Mouse (Mus musculus): Measurements from ENCODE around the gene Agl. TPM values are rescaled to one million over a fixed set of nuclear protein-coding genes. Genes with fewer than 3 reads are reported as not detected.

Gene Agl
- polyA plus RNA-seq, 1 experiment from 2014 or later, result 9.0 TPM

DNA sequence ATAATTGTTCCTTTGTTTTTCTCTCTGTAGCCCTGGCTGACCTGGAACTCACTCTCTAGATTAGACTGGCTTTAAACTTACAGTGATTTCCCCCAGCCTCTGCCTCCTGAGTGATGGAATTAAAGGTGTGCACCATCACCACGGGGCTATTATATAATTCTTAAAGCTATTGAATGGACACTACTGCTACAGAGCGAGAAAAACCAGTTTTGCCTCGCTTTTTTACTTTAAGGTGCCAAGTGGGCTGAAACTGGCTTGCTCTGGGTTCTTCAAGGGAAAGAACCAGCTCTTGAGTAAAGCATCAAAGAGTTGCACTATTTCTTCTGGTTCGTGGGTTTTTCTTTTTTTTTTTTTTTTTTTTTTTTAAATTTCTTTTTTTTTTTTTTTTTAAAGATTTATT lies 85.0 kb downstream of the Agl start:
- DNase-seq (ENCODE audit: low spot score), result no peak
- WGBS, result 82% methylated on average over 4 of the region's 4 CpGs
- Histone ChIP-seq H3K9me3 (replicated peaks) (no peaks in the 10 kb centered on the region), H3K4me1 (0 out of 2 replicates have a peak, but pooled peaks cover 3% of the 10 kb centered on the region), H3K27ac (replicated peaks) (no peak overlapping the region), H3K36me3 (no peaks in the 10 kb centered on the region), H3K27me3 (ENCODE audit: low read depth, poor library complexity, severe bottlenecking) (no peaks in the 10 kb centered on the region), H3K4me3 (no peak overlapping the region)

DNA sequence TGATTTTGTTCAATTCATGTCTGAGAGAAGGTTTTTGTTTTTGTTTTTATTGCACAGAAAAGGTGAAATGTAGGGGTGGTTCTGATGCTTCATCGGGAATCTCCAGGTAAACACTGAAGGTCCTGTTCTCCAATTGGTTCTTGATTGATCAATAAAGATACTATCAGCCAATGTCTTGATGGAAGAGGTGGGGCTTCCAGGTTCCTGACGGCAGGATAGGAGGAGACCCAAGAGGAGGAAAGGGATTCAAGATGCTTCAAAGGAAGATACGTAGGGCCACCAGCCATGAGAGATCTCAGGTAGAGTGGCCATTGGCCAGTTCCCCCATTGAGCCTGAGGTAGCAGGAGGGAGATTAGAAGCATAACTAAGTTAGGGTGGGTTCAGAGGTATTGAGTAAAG lies 89.0 kb downstream of the Agl start:
- H3K4me3 ChIP-seq, result no peak overlapping the region
- 0 out of 2 replicates have a peak, but pooled peaks cover under 1% of the 10 kb centered on the region for H3K4me1 ChIP-seq
- H3K27me3 ChIP-seq (ENCODE audit: low read depth, poor library complexity, severe bottlenecking), result peaks cover under 1% of the 10 kb centered on the region; the same call in 1 of the 2 replicates
- H3K27ac ChIP-seq (replicated peaks), result no peak overlapping the region
- no peaks in the 10 kb centered on the region for H3K9me3 ChIP-seq (replicated peaks)
- DNase-seq (ENCODE audit: low spot score), result no peak
- 70% methylated on average over 3 of the region's 3 CpGs for whole genome bisulfite sequencing
- H3K36me3 ChIP-seq, result no peaks in the 10 kb centered on the region

DNA sequence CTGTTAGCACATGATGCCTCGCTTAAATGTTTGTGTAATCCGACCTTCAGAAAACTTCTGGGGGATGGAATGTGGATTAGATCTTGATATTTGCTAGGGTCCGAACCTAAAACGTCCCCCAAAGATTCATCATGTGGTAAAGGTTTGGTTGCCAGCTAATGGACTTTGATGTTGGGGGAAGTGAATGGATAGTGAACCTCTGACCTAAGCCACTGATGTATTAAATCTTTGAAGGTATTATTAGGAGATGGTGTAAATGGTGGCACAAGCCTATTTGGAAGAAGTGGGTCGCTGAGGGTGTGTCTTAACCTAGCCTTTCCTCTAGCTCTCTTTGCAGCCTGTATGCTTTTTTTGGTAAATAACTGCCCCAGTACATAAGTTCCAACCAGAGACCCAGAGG lies 94.9 kb downstream of the Agl start:
- WGBS, result 33% methylated on average over 5 of the region's 5 CpGs
- peak overlapping the region; percentile 97 for H3K4me3 ChIP-seq
- no peak for DNase-seq (ENCODE audit: low spot score)

DNA sequence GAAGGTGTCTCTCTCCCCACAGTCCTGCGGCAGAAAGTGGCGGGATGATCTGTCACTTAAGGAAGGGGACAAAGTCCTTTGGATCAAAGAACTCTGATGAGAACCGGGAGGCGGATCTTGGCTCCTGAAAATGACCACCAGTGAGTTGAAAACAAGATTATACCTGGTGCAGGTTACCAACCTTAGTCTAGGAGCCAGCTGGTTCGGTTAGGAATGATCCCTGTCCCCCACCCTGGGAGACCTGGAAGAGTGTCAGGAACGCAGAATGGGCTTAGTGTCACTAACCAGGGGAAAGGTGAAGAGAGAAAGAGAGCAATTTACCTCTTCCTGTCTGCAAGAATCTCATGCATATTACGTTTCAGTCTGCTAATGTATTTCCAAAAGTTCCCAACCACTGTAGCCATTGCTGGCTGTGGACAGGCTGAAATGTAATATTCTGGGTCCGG lies 95.5 kb downstream of the Agl start, which contains the start of gene Slc35a3:
Slc35a3 (minus strand) TSS at position 396 of the 446 bp plus-strand sequence.
- Histone ChIP-seq H3K4me3 (peak within 1 kb of the TSS; percentile 97), H3K27ac (replicated peaks) (peak within 1 kb of the TSS; percentile 90), H3K9me3 (replicated peaks) (no peaks in the 10 kb centered on the region), H3K4me1 (peaks cover 17% of the 10 kb centered on the region), H3K36me3 (no peaks in the 10 kb centered on the region), H3K27me3 (ENCODE audit: low read depth, poor library complexity, severe bottlenecking) (peaks cover 17% of the 10 kb centered on the region)
- DNase-seq (ENCODE audit: low spot score), result no peak
- 3% methylated on average over 8 of the region's 8 CpGs for WGBS

More for the DNA sequence above, 94.9 kb downstream of the Agl start:
- no peaks in the 10 kb centered on the region for H3K9me3 ChIP-seq (replicated peaks)
- peaks cover 17% of the 10 kb centered on the region for H3K27me3 ChIP-seq (ENCODE audit: low read depth, poor library complexity, severe bottlenecking)
- H3K36me3 ChIP-seq, result no peaks in the 10 kb centered on the region
- peaks cover 17% of the 10 kb centered on the region for H3K4me1 ChIP-seq
- no peak overlapping the region for H3K27ac ChIP-seq (replicated peaks)

DNA sequence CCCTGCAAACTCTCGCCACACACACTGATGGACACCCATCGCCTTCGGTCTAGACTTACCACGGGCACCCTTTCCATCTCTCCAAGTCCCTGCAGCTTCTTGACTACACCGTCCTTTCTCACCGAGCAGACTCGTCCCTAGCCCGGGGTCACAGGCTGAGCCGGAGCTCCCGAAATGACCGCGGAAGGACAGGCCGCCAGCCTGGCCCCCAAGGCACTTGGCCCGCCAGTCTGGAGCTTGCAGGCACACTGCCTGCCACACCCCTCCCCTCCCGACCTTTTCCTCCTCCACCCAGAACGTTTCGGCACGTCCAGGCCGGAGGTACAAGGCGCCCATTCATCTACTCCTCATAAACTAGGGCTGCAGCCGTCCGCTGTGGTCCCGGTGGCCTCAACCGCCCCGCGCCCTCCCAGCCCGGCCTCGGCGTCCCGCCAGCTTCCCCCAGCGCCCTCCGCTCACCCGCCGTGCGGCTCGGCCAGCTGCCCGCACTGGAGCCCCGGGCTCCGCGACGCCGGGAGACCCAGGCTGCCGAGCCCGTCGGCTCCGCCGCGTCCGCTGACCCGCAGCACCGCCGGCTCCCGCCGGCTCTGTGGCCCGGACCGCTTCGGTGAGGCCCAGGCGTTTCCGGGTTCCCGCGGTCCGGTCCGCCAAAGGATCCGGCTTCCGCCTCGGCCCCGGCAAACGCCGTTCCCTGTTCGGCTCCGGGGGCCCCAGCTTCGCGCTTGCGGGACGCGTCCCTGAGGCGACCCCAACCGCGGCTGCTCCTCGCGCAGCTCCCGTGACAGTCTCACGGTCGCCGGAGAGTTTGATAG lies 96.1 kb downstream of the Agl start:
- peaks cover 17% of the 10 kb centered on the region for H3K27me3 ChIP-seq (ENCODE audit: low read depth, poor library complexity, severe bottlenecking)
- peak; percentile 77 for DNase-seq (ENCODE audit: low spot score)
- under 1% methylated on average over 85 of the region's 85 CpGs for WGBS

DNA sequence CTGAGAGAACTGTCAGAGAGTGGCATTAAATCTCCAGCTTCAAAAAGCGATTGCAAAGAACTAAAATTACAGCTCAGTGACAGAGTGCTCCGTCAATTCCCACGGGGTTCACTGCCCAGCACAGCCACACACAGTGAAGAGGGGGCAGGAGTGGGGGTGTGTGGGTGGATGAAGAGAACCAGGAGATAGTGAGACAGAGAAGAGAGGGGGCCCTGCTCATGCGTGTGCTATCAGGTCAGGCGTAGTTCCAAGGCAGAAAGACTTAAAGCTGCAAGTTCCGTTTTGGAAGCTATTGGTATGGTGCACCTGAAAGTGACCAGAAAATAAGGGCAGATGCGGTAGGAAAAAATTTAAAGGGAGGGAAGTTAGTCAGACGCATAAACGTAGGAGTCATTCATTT lies 97.0 kb downstream of the Agl start:
- peak overlapping the region; percentile 97 for H3K4me3 ChIP-seq
- no peaks in the 10 kb centered on the region for H3K9me3 ChIP-seq (replicated peaks)
- DNase-seq (ENCODE audit: low spot score), result no peak
- peaks cover 17% of the 10 kb centered on the region for H3K27me3 ChIP-seq (ENCODE audit: low read depth, poor library complexity, severe bottlenecking)
- 63% methylated on average over 9 of the region's 9 CpGs for WGBS
- no peaks in the 10 kb centered on the region for H3K36me3 ChIP-seq
- no peak overlapping the region for H3K27ac ChIP-seq (replicated peaks)
- peaks cover 17% of the 10 kb centered on the region for H3K4me1 ChIP-seq

More for the DNA sequence above, 96.1 kb downstream of the Agl start:
- peak overlapping the region; percentile 90 for H3K27ac ChIP-seq (replicated peaks)
- no peaks in the 10 kb centered on the region for H3K9me3 ChIP-seq (replicated peaks)
- no peaks in the 10 kb centered on the region for H3K36me3 ChIP-seq
- peaks cover 17% of the 10 kb centered on the region for H3K4me1 ChIP-seq
- peak overlapping the region; percentile 97 for H3K4me3 ChIP-seq

DNA sequence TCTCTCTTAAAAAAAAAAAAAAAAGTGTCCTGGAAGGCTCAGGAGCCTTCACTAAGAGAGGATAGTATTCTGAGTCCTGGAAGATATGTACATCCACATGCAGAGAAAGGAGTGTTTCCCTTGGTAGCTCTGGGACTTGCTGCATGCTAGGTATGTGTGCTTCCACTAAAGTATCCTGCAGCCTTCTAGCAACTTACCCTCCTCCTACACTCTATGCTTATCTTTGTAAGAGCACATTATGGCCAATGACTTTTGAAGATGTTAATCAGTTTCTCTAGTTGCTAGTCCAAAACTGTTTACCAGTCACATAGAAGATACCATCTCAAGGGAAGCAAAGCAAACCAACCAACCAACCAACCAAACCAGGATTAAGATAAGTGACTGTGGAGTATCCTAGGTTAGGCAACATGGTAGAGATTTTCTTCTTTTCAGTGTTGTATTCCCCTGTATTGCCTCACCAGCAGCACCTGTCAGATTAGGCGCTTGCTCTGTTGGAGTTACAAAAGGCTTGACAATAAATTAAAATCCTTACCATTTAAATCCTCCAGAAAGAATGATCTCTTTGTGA lies 102.2 kb downstream of the Agl start:
- no peak for DNase-seq (ENCODE audit: low spot score)
- Histone ChIP-seq H3K27ac (replicated peaks) (no peak overlapping the region), H3K27me3 (ENCODE audit: low read depth, poor library complexity, severe bottlenecking) (no peaks in the 10 kb centered on the region), H3K4me3 (no peak overlapping the region), H3K36me3 (no peaks in the 10 kb centered on the region; the same call in 1 of the 2 replicates), H3K4me1 (peaks cover under 1% of the 10 kb centered on the region; the same call in 1 of the 2 replicates), H3K9me3 (replicated peaks) (no peaks in the 10 kb centered on the region)
- 90% methylated on average over 1 of the region's 1 CpGs for WGBS

DNA sequence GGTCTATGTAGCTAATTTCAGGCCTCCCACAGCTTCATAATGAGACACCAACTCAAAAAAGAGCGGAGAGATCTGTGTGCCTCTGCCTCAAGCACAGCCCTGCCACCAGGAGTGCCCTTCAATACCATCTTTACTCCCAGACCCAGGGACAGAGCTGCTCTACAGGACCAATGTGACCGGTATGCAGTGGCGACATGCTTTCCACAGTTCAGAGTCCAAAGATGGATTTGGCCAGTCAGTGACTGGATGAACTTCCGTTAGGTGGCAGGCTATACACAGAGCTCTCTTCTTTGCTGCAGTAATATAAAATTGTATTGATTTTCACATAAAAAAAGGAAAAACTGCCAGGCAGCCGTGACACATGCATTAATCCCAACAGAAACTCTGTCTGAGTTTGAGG lies 104.1 kb downstream of the Agl start:
- DNase-seq (ENCODE audit: low spot score), result no peak
- no peaks in the 10 kb centered on the region for H3K27me3 ChIP-seq (ENCODE audit: low read depth, poor library complexity, severe bottlenecking)
- 91% methylated on average over 5 of the region's 5 CpGs for whole genome bisulfite sequencing
- H3K36me3 ChIP-seq, result no peaks in the 10 kb centered on the region; the same call in 1 of the 2 replicates
- no peaks in the 10 kb centered on the region for H3K9me3 ChIP-seq (replicated peaks)
- H3K4me3 ChIP-seq, result no peak overlapping the region
- no peaks in the 10 kb centered on the region for H3K4me1 ChIP-seq
- H3K27ac ChIP-seq (replicated peaks), result no peak overlapping the region

DNA sequence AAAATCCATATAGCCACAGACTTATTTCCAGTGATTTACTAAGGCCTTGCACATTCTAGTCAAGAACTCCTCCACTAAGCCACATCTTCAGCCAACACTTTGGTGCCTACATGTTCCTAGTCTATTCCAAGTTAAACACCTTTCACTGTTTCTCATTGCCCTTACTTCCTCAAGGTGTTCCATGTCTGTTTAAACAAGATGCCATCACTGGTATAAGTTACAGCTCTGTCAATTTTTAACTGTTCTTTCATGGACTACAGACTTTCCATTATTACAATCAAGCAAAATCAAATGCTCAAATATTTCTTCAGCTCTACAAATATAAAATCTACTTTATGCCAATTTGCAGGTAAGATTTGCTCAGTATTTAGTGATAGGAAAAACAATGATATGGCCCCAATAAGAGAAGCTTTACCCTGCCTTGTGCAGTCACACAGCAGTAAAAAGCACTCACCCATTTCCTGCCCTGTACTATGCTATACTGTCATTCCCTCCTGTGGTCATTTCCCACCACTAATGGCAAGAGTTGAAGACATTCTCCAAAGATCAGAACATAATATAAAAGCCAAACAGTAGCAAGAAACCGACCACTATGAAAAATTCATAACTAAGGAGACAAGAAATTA lies 105.2 kb downstream of the Agl start:
- Histone ChIP-seq H3K27me3 (ENCODE audit: low read depth, poor library complexity, severe bottlenecking) (no peaks in the 10 kb centered on the region), H3K9me3 (replicated peaks) (no peaks in the 10 kb centered on the region), H3K4me3 (no peak overlapping the region), H3K4me1 (no peaks in the 10 kb centered on the region), H3K36me3 (no peaks in the 10 kb centered on the region; the same call in 1 of the 2 replicates), H3K27ac (replicated peaks) (no peak overlapping the region)
- 93% methylated on average over 1 of the region's 1 CpGs for WGBS
- DNase-seq (ENCODE audit: low spot score), result no peak

DNA sequence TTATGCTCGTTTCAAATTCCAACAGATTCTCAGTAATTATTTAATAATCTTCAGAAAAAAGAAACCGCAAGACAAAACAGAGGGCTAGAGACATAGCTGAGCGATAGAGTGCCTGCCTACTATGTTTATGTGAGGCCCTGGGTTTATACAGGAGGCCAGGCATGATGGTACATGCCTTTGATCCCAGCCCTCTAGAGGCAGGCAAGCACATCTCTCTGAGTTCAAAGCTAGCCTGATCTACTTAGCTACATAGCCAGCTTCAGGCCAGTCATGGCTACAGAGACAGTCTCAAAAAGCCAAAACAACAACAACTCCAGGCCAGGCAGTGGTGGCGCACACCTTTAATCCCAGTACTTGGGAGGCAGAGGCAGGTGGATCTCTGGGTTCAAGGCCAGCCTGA lies 106.4 kb downstream of the Agl start:
- Histone ChIP-seq H3K4me1 (no peaks in the 10 kb centered on the region), H3K27ac (replicated peaks) (no peak overlapping the region), H3K36me3 (no peaks in the 10 kb centered on the region; the same call in 1 of the 2 replicates), H3K4me3 (no peak overlapping the region), H3K27me3 (ENCODE audit: low read depth, poor library complexity, severe bottlenecking) (no peaks in the 10 kb centered on the region), H3K9me3 (replicated peaks) (no peaks in the 10 kb centered on the region)
- DNase-seq (ENCODE audit: low spot score), result no peak
- WGBS, result 94% methylated on average over 4 of the region's 4 CpGs

DNA sequence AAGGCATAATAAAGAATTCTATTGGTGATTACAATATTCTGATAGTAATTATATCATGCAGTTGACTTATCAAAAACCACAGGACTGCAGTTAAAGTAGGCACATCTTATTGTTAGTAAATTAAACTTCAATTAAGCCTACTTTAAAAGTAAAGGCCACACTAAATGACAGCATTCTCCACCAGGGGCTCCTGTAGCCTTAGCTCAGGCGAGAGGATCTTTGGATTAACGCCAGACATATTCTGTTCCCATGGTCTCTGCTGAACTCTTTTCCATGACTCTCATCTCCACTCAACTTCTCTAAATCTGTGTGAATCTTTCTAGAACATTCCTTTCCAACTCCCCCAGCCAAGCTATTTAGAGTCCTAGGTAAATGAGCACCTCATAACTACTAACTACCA lies 109.2 kb downstream of the Agl start:
- no peak overlapping the region for H3K27ac ChIP-seq (replicated peaks)
- H3K4me1 ChIP-seq, result no peaks in the 10 kb centered on the region
- no peaks in the 10 kb centered on the region for H3K27me3 ChIP-seq (ENCODE audit: low read depth, poor library complexity, severe bottlenecking)
- H3K4me3 ChIP-seq, result no peak overlapping the region
- peaks cover 2% of the 10 kb centered on the region; the same call in 1 of the 2 replicates for H3K36me3 ChIP-seq
- no peaks in the 10 kb centered on the region for H3K9me3 ChIP-seq (replicated peaks)
- WGBS, result 90% methylated on average over 2 of the region's 2 CpGs
- DNase-seq (ENCODE audit: low spot score), result no peak

DNA sequence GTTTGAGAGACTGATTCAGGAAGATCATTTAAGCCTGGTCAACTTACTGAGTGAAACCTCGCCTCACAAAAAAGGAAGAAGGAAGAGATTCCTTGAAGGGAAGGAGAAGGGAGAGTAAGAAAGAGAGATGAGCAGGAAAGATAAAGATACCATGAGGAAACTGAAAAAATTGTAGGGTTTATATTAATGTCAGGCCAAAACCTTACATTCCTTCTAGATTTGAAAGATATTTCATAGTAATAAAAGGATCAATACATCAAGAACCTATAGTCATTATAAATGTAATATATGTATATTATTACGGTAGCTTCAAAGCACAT lies 112.3 kb downstream of the Agl start:
- Histone ChIP-seq H3K9me3 (replicated peaks) (no peaks in the 10 kb centered on the region), H3K27ac (replicated peaks) (no peak overlapping the region), H3K27me3 (ENCODE audit: low read depth, poor library complexity, severe bottlenecking) (no peaks in the 10 kb centered on the region), H3K4me3 (no peak overlapping the region), H3K4me1 (no peaks in the 10 kb centered on the region), H3K36me3 (peaks cover 15% of the 10 kb centered on the region)
- no peak for DNase-seq (ENCODE audit: low spot score)
- WGBS, result 89% methylated on average over 2 of the region's 2 CpGs
